Mouse (Mus musculus): ENCODE measurements around the gene Cdk19. TPM values are rescaled to one million over a fixed set of nuclear protein-coding genes. Genes with fewer than 3 reads are reported as not detected.
"Not testable (repeated sequence)": the region's sequence is repeated elsewhere in the genome, so short reads cannot be mapped to it uniquely, and the experiment has no call there.

The Cdk19 gene
- polyA plus RNA-seq, 1 experiment, result not detected

- 67% methylated on average over 9 of the region's 10 CpGs for WGBS
- H3K4me3 ChIP-seq (ENCODE audit: insufficient read depth, low read depth, low read length), result no peak overlapping the region
- H3K4me1 ChIP-seq (ENCODE audit: control insufficient read depth, insufficient read depth, low read length), result no peaks in the 10 kb centered on the region
- TF ChIP-seq CTCF (IDR thresholded peaks at IDR 0.05; ENCODE audit: insufficient read depth, low read depth, low read length) (no peak), POLR2A (IDR thresholded peaks at IDR 0.05; ENCODE audit: insufficient read depth, low read depth, low read length) (no peak)
- H3K27ac ChIP-seq (ENCODE audit: insufficient read depth, low read depth, low read length), result no peak overlapping the region
These were observed 189.3 kb downstream of the Cdk19 start for GRCm38 (mm10) chr10:40528668-40529067.

- TF ChIP-seq POLR2A (IDR thresholded peaks at IDR 0.05; ENCODE audit: insufficient read depth, low read depth, low read length), result no peak
- no peak for TF ChIP-seq CTCF (IDR thresholded peaks at IDR 0.05; ENCODE audit: insufficient read depth, low read depth, low read length)
- 52% methylated on average over 6 of the region's 6 CpGs for WGBS
- Histone ChIP-seq H3K4me3 (ENCODE audit: insufficient read depth, low read depth, low read length) (no peak overlapping the region), H3K4me1 (ENCODE audit: control insufficient read depth, insufficient read depth, low read length) (no peaks in the 10 kb centered on the region), H3K27ac (ENCODE audit: insufficient read depth, low read depth, low read length) (no peak overlapping the region)
These were observed 190.3 kb downstream of the Cdk19 start for GRCm38 (mm10) chr10:40529617-40530016.

DNA sequence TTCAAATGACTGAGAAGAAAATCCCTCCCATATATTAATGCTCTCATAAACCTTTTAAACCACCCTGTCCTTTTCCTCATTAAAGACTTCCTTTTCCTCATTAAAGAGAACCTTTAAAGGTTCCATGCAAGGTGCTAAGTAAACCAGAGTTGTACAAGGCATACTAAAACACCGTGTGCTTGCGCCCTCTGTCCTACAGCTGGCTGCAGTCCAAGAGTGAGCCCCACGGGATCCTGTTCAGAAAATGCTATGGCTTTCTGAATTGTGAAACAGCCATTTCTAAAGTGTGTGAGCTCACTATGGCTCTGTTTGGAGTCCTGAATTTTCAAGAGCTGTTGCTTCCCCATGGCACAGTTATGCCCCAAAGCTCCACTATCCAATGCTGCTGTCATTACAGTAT lies 191.3 kb downstream of the Cdk19 start:
- Histone ChIP-seq H3K4me1 (ENCODE audit: control insufficient read depth, insufficient read depth, low read length) (no peaks in the 10 kb centered on the region), H3K4me3 (ENCODE audit: insufficient read depth, low read depth, low read length) (no peak overlapping the region), H3K27ac (ENCODE audit: insufficient read depth, low read depth, low read length) (no peak overlapping the region)
- WGBS, result 39% methylated on average over 3 of the region's 3 CpGs
- TF ChIP-seq CTCF (IDR thresholded peaks at IDR 0.05; ENCODE audit: insufficient read depth, low read depth, low read length) (no peak), POLR2A (IDR thresholded peaks at IDR 0.05; ENCODE audit: insufficient read depth, low read depth, low read length) (no peak)

DNA sequence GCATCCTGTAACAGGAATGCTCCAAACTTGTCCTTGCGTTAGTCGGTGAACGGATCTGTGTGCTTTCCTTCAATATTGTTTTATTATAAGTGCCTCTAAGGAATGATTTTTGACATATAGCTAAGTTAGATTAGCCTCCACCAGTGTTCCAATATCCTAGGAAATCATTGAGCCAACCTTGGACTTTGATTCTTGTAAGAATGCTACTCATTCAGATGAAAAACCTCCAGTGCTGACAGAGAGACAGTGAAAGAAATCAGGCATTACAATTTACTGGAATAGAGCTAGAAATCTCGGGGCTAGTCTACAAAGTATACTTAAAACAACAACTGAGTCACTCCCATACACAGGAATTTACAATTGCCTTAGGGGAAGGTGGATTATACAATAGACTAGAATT lies 193.2 kb downstream of the Cdk19 start:
- H3K27ac ChIP-seq (ENCODE audit: insufficient read depth, low read depth, low read length); H3K4me3 ChIP-seq (ENCODE audit: insufficient read depth, low read depth, low read length); H3K4me1 ChIP-seq (ENCODE audit: control insufficient read depth, insufficient read depth, low read length): not testable (repeated sequence)
- whole genome bisulfite sequencing, result 91% methylated on average over 4 of the region's 4 CpGs

Other genes with a start within 250 kb of the Cdk19 start
- not detected in 2 replicates for gene Slc16a10, start 197.3 kb upstream of the Cdk19 start, polyA plus RNA-seq (2012; ENCODE audit: insufficient read depth, insufficient read length, low replicate concordance, missing spikeins)
- not detected in 2 replicates for gene Rpf2, start 92.5 kb upstream of the Cdk19 start, polyA plus RNA-seq (2012; ENCODE audit: insufficient read depth, insufficient read length, low replicate concordance, missing spikeins)
- gene Gtf3c6, start 81.5 kb upstream of the Cdk19 start, polyA plus RNA-seq (2012; ENCODE audit: insufficient read depth, insufficient read length, low replicate concordance, missing spikeins), result not detected in 2 replicates
- not detected in 2 replicates for gene Amd1, start 37.4 kb upstream of the Cdk19 start, polyA plus RNA-seq (2012; ENCODE audit: insufficient read depth, insufficient read length, low replicate concordance, missing spikeins)
- not detected in 2 replicates for gene Slc22a16, start 230.8 kb downstream of the Cdk19 start, polyA plus RNA-seq (2012; ENCODE audit: insufficient read depth, insufficient read length, low replicate concordance, missing spikeins)